10 mouse cellular contexts compared by ENCODE assay signal in the genomic region with DNA sequence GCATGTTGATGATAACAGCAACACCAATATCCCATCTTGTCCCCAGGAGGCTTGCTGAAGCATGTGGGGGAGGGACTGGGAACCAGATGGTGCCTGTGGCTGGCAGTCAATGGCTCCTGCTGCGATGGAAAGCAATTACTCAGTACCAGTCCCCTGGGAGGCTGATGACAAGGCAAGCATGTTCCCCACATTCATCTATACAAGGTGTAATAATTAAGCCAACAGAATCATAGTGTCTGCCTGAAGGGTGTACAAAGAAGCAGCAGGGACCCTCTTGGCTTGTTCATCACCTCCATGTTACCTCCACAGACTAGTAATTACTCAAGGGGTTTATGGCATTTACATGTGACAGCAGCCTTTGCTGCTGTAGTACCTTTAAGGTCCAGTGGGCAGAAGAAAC.
DNase-seq lines count a peak whose midpoint lies in the region; ATAC-seq and TF ChIP-seq lines count a peak whose summit lies in the region.
"Had no signal": no experiment of that assay in that cellular context is flagged by ENCODE, and none has a peak within 500 bp of the region (broad histone marks: within the 10 kb centered on the region; RNA-seq: fewer than 3 reads in every experiment).

No protein-coding gene starts in this region.

- no peak overlapping the region for H3K9ac ChIP-seq in kidney, embryonic 15.5 days
- no peak overlapping the region for H3K9ac ChIP-seq in embryonic facial prominence, embryonic 14.5 days (ENCODE audit: low read depth, low read length)
- no peak overlapping the region for H3K9ac ChIP-seq in neural tube, embryonic 15.5 days (replicated peaks)
- no peak overlapping the region for H3K9ac ChIP-seq in lung, postnatal 0 days (replicated peaks; ENCODE audit: low read depth)

- no peak for TF ChIP-seq EP300 in lung, postnatal 0 days (IDR thresholded peaks at IDR 0.05)

- H3K4me3 ChIP-seq in kidney, embryonic 15.5 days (replicated peaks), result no peak overlapping the region
- no peak overlapping the region for H3K4me3 ChIP-seq in embryonic facial prominence, embryonic 14.5 days (ENCODE audit: low read depth, low read length)
- no peak overlapping the region for H3K4me3 ChIP-seq in neural tube, embryonic 15.5 days (replicated peaks)
- H3K4me3 ChIP-seq in lung, postnatal 0 days (ENCODE audit: low read depth, low read length), result no peak overlapping the region

- no peaks in the 10 kb centered on the region for H3K27me3 ChIP-seq in kidney, embryonic 15.5 days
- H3K27me3 ChIP-seq in embryonic facial prominence, embryonic 14.5 days (replicated peaks; ENCODE audit: control insufficient read depth, insufficient read depth, low read length), result no peaks in the 10 kb centered on the region
- H3K27me3 ChIP-seq in neural tube, embryonic 15.5 days (replicated peaks), result no peaks in the 10 kb centered on the region
- H3K27me3 ChIP-seq in lung, postnatal 0 days (replicated peaks; ENCODE audit: insufficient read depth, low read length), result no peaks in the 10 kb centered on the region

- no peak for DNase-seq in kidney, postnatal 10 days
- peak; percentile 52 for DNase-seq in embryonic facial prominence, embryonic 14.5 days (ENCODE audit: low spot score)
- DNase-seq in layer of hippocampus, adult 9-10 months (ENCODE audit: low spot score), result peak; percentile 42
- no peak for DNase-seq in adrenal gland, adult 18-20 months (ENCODE audit: low spot score in 2 of 2)
- no peak for DNase-seq in lung, postnatal 0 days (ENCODE audit: low spot score)
- no peak for DNase-seq in ovary, postnatal 10 days (ENCODE audit: low spot score)
- DNase-seq: adrenal gland, postnatal 10 days; lung, postnatal 36 days had no signal

- no peaks in the 10 kb centered on the region for H3K9me3 ChIP-seq in kidney, embryonic 15.5 days (replicated peaks)
- H3K9me3 ChIP-seq in embryonic facial prominence, embryonic 14.5 days (ENCODE audit: control insufficient read depth, low read length), result no peaks in the 10 kb centered on the region
- H3K9me3 ChIP-seq in neural tube, embryonic 15.5 days (replicated peaks), result no peaks in the 10 kb centered on the region
- no peaks in the 10 kb centered on the region for H3K9me3 ChIP-seq in lung, postnatal 0 days (ENCODE audit: low read length)

- ATAC-seq in kidney, embryonic 15.5 days (replicated peaks; ENCODE audit: low FRiP score), result peak; percentile 63; the same call in 1 of the 2 replicates
- peak; percentile 81 for ATAC-seq in embryonic facial prominence, embryonic 14.5 days (ENCODE audit: low read depth)
- peak; percentile 41; the same call in 1 of the 2 replicates for ATAC-seq in neural tube, embryonic 15.5 days (ENCODE audit: low FRiP score)
- no peak for ATAC-seq in lung, postnatal 0 days

- no peak for TF ChIP-seq CTCF in lung, postnatal 0 days (IDR thresholded peaks at IDR 0.05)

- H3K4me1 ChIP-seq in kidney, embryonic 15.5 days, result peaks cover 12% of the 10 kb centered on the region
- H3K4me1 ChIP-seq in embryonic facial prominence, embryonic 14.5 days (ENCODE audit: control insufficient read depth, insufficient read depth, low read length), result no peaks in the 10 kb centered on the region
- peaks cover 17% of the 10 kb centered on the region for H3K4me1 ChIP-seq in neural tube, embryonic 15.5 days
- no peaks in the 10 kb centered on the region for H3K4me1 ChIP-seq in lung, postnatal 0 days (ENCODE audit: insufficient read depth, low read depth, low read length)

- 29% methylated on average over 1 of the region's 1 CpGs for WGBS in kidney, embryonic 15.5 days
- WGBS in embryonic facial prominence, embryonic 14.5 days, result 33% methylated on average over 1 of the region's 1 CpGs
- 7% methylated on average over 1 of the region's 1 CpGs for WGBS in neural tube, embryonic 15.5 days
- WGBS in lung, postnatal 0 days, result 59% methylated on average over 1 of the region's 1 CpGs

- no peak overlapping the region for H3K4me2 ChIP-seq in kidney, embryonic 15.5 days
- H3K4me2 ChIP-seq in embryonic facial prominence, embryonic 14.5 days (ENCODE audit: low read depth, low read length), result no peak overlapping the region
- H3K4me2 ChIP-seq in neural tube, embryonic 15.5 days, result no peak overlapping the region
- no peak overlapping the region for H3K4me2 ChIP-seq in lung, postnatal 0 days (replicated peaks; ENCODE audit: low read depth, low read length)

- H3K27ac ChIP-seq in kidney, embryonic 15.5 days, result no peak overlapping the region
- no peak overlapping the region for H3K27ac ChIP-seq in embryonic facial prominence, embryonic 14.5 days (replicated peaks; ENCODE audit: low read depth, low read length)
- 0 out of 2 replicates have a peak overlapping the region, but pooled peaks have one; percentile 23 for H3K27ac ChIP-seq in neural tube, embryonic 15.5 days (replicated peaks)
- H3K27ac ChIP-seq in lung, postnatal 0 days (ENCODE audit: low read length), result no peak overlapping the region

- H3K36me3 ChIP-seq in kidney, embryonic 15.5 days, result no peaks in the 10 kb centered on the region
- no peaks in the 10 kb centered on the region for H3K36me3 ChIP-seq in embryonic facial prominence, embryonic 14.5 days (ENCODE audit: control insufficient read depth, insufficient read depth, low read length)
- H3K36me3 ChIP-seq in neural tube, embryonic 15.5 days, result no peaks in the 10 kb centered on the region
- no peaks in the 10 kb centered on the region for H3K36me3 ChIP-seq in lung, postnatal 0 days (ENCODE audit: insufficient read depth, low read length)

Comparison
In these comparisons a context has a peak if more than half of its experiments do, and no peak if none do; other contexts are left out.
1. DNase-seq: peak in embryonic facial prominence, embryonic 14.5 days (single experiment) and layer of hippocampus, adult 9-10 months (single experiment); none in kidney, postnatal 10 days (single experiment), adrenal gland, adult 18-20 months (0 of 2), lung, postnatal 0 days (single experiment) and ovary, postnatal 10 days (single experiment).